Comparison of ENCODE assay signal across 26 mouse cellular contexts in the genomic region with DNA sequence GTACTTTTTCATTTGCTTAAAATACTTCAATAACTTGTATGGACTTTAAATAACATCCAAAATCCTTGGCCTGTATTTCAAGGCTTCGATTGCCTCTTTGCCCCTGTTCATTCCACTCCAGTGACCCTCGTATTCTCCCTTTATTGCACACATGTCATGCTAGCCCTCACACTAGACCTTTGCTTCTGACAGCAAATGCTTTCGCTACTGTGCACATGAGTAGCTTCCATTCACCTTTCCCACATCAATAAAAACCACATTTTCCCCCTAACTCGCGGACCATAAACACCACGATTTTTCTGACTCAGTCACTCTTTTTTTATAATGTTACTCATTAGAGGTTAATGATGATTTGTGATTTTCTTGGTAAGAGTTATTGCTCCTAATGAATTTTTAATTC.
A peak's percentile ranks its signal among the peaks of the same experiment; 100 is the strongest.
DNase-seq lines count a peak whose midpoint lies in the region; ATAC-seq and TF ChIP-seq lines count a peak whose summit lies in the region.
"Had no signal": no experiment of that assay in that cellular context is flagged by ENCODE, and none has a peak within 500 bp of the region (broad histone marks: within the 10 kb centered on the region; RNA-seq: fewer than 3 reads in every experiment).

No protein-coding gene starts in this region.

- H3K4me2 ChIP-seq in embryonic facial prominence, embryonic 14.5 days (ENCODE audit: low read depth, low read length), result no peak overlapping the region
- H3K4me2 ChIP-seq in limb, embryonic 11.5 days (ENCODE audit: low read depth, severe bottlenecking), result no peak overlapping the region
- H3K4me2 ChIP-seq: embryonic facial prominence, embryonic 13.5 days; heart, embryonic 15.5 days; limb, embryonic 15.5 days; liver, embryonic 13.5 days had no signal

- H3K27me3 ChIP-seq in embryonic facial prominence, embryonic 14.5 days (replicated peaks; ENCODE audit: control insufficient read depth, insufficient read depth, low read length), result no peaks in the 10 kb centered on the region
- H3K27me3 ChIP-seq in embryonic facial prominence, embryonic 10.5 days (replicated peaks; ENCODE audit: low read depth, poor library complexity, severe bottlenecking), result no peaks in the 10 kb centered on the region
- no peaks in the 10 kb centered on the region for H3K27me3 ChIP-seq in limb, embryonic 11.5 days (ENCODE audit: control insufficient read depth, insufficient read depth, low read length)
- H3K27me3 ChIP-seq in limb, embryonic 10.5 days (ENCODE audit: low read depth, poor library complexity, severe bottlenecking), result peaks cover 16% of the 10 kb centered on the region; the same call in 1 of the 2 replicates
- no peaks in the 10 kb centered on the region for H3K27me3 ChIP-seq in heart, adult 2 months (ENCODE audit: control insufficient read depth, insufficient read depth, low read length)
- H3K27me3 ChIP-seq: embryonic facial prominence, embryonic 13.5 days; heart, embryonic 15.5 days; limb, embryonic 15.5 days; liver, embryonic 13.5 days had no signal

- TF ChIP-seq EP300 in heart, adult 2 months (IDR thresholded peaks at IDR 0.05; ENCODE audit: insufficient read depth, low read depth, low read length), result no peak

- intact Hi-C loops in heart, adult 2 months (cut with DNase I), result no loop called here

- no peak for ATAC-seq in embryonic facial prominence, embryonic 14.5 days (ENCODE audit: low read depth)
- no peak for ATAC-seq in limb, embryonic 11.5 days (ENCODE audit: insufficient number of reproducible peaks, low FRiP score, low TSS enrichment, low read depth)
- ATAC-seq: forebrain, embryonic 16.5 days; hindbrain, embryonic 16.5 days; intestine, embryonic 16.5 days; midbrain, embryonic 16.5 days had no signal

- H3K4me1 ChIP-seq in embryonic facial prominence, embryonic 14.5 days (ENCODE audit: control insufficient read depth, insufficient read depth, low read length), result no peaks in the 10 kb centered on the region
- H3K4me1 ChIP-seq in embryonic facial prominence, embryonic 10.5 days, result no peaks in the 10 kb centered on the region
- no peaks in the 10 kb centered on the region for H3K4me1 ChIP-seq in limb, embryonic 11.5 days (ENCODE audit: control insufficient read depth, insufficient read depth, low read length)
- H3K4me1 ChIP-seq in limb, embryonic 10.5 days, result no peaks in the 10 kb centered on the region
- H3K4me1 ChIP-seq in heart, adult 2 months (ENCODE audit: control insufficient read depth, insufficient read depth, low read length), result no peaks in the 10 kb centered on the region
- H3K4me1 ChIP-seq: embryonic facial prominence, embryonic 13.5 days; heart, embryonic 15.5 days; limb, embryonic 15.5 days; liver, embryonic 13.5 days had no signal

- H3K9me3 ChIP-seq in embryonic facial prominence, embryonic 14.5 days (ENCODE audit: control insufficient read depth, low read length), result no peaks in the 10 kb centered on the region
- no peaks in the 10 kb centered on the region for H3K9me3 ChIP-seq in embryonic facial prominence, embryonic 10.5 days
- H3K9me3 ChIP-seq in limb, embryonic 11.5 days (ENCODE audit: control insufficient read depth, low read length), result no peaks in the 10 kb centered on the region
- H3K9me3 ChIP-seq in limb, embryonic 10.5 days (replicated peaks), result no peaks in the 10 kb centered on the region
- H3K9me3 ChIP-seq: embryonic facial prominence, embryonic 13.5 days; heart, embryonic 15.5 days; limb, embryonic 15.5 days; liver, embryonic 13.5 days had no signal

- no peak overlapping the region for H3K9ac ChIP-seq in embryonic facial prominence, embryonic 14.5 days (ENCODE audit: low read depth, low read length)
- no peak overlapping the region for H3K9ac ChIP-seq in limb, embryonic 11.5 days (ENCODE audit: low read length)
- no peak overlapping the region for H3K9ac ChIP-seq in heart, adult 2 months (ENCODE audit: low read depth, low read length)
- H3K9ac ChIP-seq: embryonic facial prominence, embryonic 13.5 days; heart, embryonic 15.5 days; limb, embryonic 15.5 days; liver, embryonic 13.5 days had no signal

- no peak overlapping the region for H3K4me3 ChIP-seq in embryonic facial prominence, embryonic 14.5 days (ENCODE audit: low read depth, low read length)
- H3K4me3 ChIP-seq in embryonic facial prominence, embryonic 10.5 days, result no peak overlapping the region
- no peak overlapping the region for H3K4me3 ChIP-seq in limb, embryonic 11.5 days (ENCODE audit: low read depth, low read length)
- no peak overlapping the region for H3K4me3 ChIP-seq in limb, embryonic 10.5 days
- H3K4me3 ChIP-seq in heart, adult 2 months, result no peak overlapping the region
- H3K4me3 ChIP-seq: embryonic facial prominence, embryonic 13.5 days; erythroblast, embryonic 14.5 days; heart, embryonic 15.5 days; limb, embryonic 15.5 days; liver, embryonic 13.5 days had no signal

- no peak for TF ChIP-seq POLR2A in brain, embryonic 14.5 days (IDR thresholded peaks at IDR 0.05; ENCODE audit: borderline replicate concordance, extremely low read depth, insufficient read depth, insufficient read length, poor library complexity, severe bottlenecking)
- TF ChIP-seq POLR2A in heart, adult 2 months (IDR thresholded peaks at IDR 0.05; ENCODE audit: insufficient read depth, low read depth, low read length), result no peak

- TF ChIP-seq CTCF in brain, embryonic 14.5 days (IDR thresholded peaks at IDR 0.05; ENCODE audit: borderline replicate concordance, extremely low read depth, insufficient read depth, insufficient read length), result no peak
- TF ChIP-seq CTCF in heart, adult 2 months (IDR thresholded peaks at IDR 0.05), result no peak

- DNase-seq in embryonic facial prominence, embryonic 14.5 days (ENCODE audit: low spot score), result peak; percentile 3
- DNase-seq in embryonic facial prominence, embryonic 10.5 days (ENCODE audit: low spot score), result no peak
- peak; percentile 22 for DNase-seq in limb, embryonic 11.5 days (ENCODE audit: low spot score)
- DNase-seq in limb, embryonic 10.5 days (ENCODE audit: low spot score), result no peak
- DNase-seq in brain, embryonic 14.5 days (ENCODE audit: low read depth), result peak; percentile 17
- peak; percentile 10 for DNase-seq in mesoderm, embryonic 11.5 days (ENCODE audit: low read depth, low spot score)
- DNase-seq in heart, adult 2 months, result no peak
- no peak for DNase-seq in heart, adult 8-10 months (ENCODE audit: low spot score)
- DNase-seq: adrenal gland, postnatal 14 days; cerebellum, adult 11-12 months; kidney, adult 9 months; kidney, postnatal 14 days; liver, embryonic 13.5 days; lung, adult 2 months; lung, postnatal 10 days; right cerebral cortex, postnatal 14 days; thymus, postnatal 4 days had no signal

- no peak overlapping the region for H3K27ac ChIP-seq in embryonic facial prominence, embryonic 14.5 days (replicated peaks; ENCODE audit: low read depth, low read length)
- H3K27ac ChIP-seq in embryonic facial prominence, embryonic 10.5 days (replicated peaks), result no peak overlapping the region
- no peak overlapping the region for H3K27ac ChIP-seq in limb, embryonic 11.5 days (replicated peaks; ENCODE audit: low read depth, low read length)
- H3K27ac ChIP-seq in limb, embryonic 10.5 days, result no peak overlapping the region
- H3K27ac ChIP-seq in heart, adult 2 months, result no peak overlapping the region
- H3K27ac ChIP-seq: embryonic facial prominence, embryonic 13.5 days; heart, embryonic 15.5 days; limb, embryonic 15.5 days; liver, embryonic 13.5 days; macrophage had no signal

- 79% methylated on average over 6 of the region's 6 CpGs for WGBS in embryonic facial prominence, embryonic 14.5 days
- WGBS in embryonic facial prominence, embryonic 10.5 days, result 84% methylated on average over 6 of the region's 6 CpGs
- 47% methylated on average over 6 of the region's 6 CpGs for WGBS in limb, embryonic 11.5 days
- WGBS in limb, embryonic 10.5 days, result 64% methylated on average over 6 of the region's 6 CpGs
- WGBS in heart, adult 2 months, result 81% methylated on average over 6 of the region's 6 CpGs

- H3K79me2 ChIP-seq in heart, adult 2 months (replicated peaks; ENCODE audit: control insufficient read depth, insufficient read depth, low read length), result no peaks in the 10 kb centered on the region

- no peaks in the 10 kb centered on the region for H3K36me3 ChIP-seq in embryonic facial prominence, embryonic 14.5 days (ENCODE audit: control insufficient read depth, insufficient read depth, low read length)
- no peaks in the 10 kb centered on the region for H3K36me3 ChIP-seq in embryonic facial prominence, embryonic 10.5 days (replicated peaks)
- H3K36me3 ChIP-seq in limb, embryonic 11.5 days (ENCODE audit: control insufficient read depth, insufficient read depth, low read length), result no peaks in the 10 kb centered on the region
- no peaks in the 10 kb centered on the region for H3K36me3 ChIP-seq in limb, embryonic 10.5 days
- no peaks in the 10 kb centered on the region for H3K36me3 ChIP-seq in heart, adult 2 months (ENCODE audit: control insufficient read depth, insufficient read depth, low read length)
- H3K36me3 ChIP-seq: embryonic facial prominence, embryonic 13.5 days; heart, embryonic 15.5 days; limb, embryonic 15.5 days; liver, embryonic 13.5 days had no signal

Comparison
In these comparisons a context has a peak if more than half of its experiments do, and no peak if none do; other contexts are left out.
1. DNase-seq: peak in embryonic facial prominence, embryonic 14.5 days (single experiment), limb, embryonic 11.5 days (single experiment), brain, embryonic 14.5 days (single experiment) and mesoderm, embryonic 11.5 days (single experiment); none in embryonic facial prominence, embryonic 10.5 days (single experiment), limb, embryonic 10.5 days (single experiment), heart, adult 2 months (0 of 2) and heart, adult 8-10 months (single experiment).